Mouse (Mus musculus): ENCODE data around the gene Mta1.

The Mta1 gene

DNA sequence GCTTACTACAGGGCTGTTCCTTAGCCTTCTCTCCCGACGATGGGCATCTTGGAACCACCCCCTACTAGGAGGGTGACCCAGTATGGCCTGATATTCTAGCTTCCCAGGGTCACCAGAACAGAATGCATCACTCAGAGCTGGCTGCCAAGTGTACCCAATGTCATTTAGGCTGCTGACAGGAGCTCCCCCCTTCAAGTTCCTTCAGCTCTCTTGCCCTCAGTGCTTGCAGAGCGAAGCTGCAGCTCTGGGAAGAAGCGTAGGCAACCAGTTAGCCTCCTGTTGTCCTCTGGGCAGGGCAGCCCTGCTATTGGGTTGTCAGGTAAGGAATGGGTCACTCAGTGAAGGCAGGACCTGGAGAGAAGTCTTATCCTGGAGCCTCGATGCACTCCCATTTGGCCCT lies 86.9 kb downstream of the Mta1 start:
- in situ Hi-C loops (cut with MseI, MboI), result loop anchor here in 1 of 2 experiments (5.0 kb wide), 1 partner anchor 38 kb away; the partner anchor contains the start of gene Crip1

DNA sequence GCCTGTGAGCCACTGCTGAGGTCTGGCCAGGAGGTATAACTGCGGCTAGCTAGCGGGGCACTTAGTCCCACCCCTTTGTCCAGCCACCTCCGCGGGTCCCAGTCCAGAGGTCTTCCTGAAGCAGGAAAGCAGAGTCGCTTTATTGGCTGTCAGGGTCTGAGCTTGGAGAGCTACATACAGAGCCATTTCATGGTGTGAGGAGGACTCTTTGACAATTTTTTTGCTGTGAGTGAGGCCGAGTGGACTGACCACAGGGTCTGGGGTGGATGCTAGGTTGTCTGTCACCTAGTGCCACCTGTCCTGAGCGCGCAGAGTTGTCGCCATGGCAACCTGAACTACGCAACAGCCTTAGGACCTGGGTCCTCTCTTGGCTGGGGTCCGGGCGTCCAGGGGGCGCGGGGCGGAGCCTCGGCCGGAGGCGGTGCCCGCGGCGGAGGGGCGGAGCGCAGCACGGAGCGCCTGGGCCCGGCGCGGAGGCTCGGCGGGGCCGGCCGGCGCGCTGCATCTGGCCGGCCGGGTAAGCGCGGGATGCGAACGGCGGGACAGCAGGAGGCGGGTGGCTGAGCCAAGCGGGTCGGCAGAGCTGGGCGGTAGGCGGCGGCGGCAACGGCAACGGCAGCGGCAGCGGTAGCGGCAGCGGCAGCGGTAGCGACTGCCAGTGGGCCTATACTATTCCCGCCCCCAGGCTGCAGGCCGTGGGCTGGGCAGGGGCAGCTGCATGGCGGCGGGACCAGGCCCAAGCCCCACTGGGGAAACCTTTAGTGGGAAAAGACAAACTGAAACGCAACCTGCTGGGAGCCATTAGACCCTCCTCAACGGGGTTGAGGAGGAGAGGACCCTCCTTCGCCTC lies 87.6 kb downstream of the Mta1 start, which contains the start of gene Tmem121:
Tmem121 (plus strand) TSS at position 489 of the 850 bp plus-strand sequence.
- in situ Hi-C loops (cut with MseI, MboI), result loop anchor here in 1 of 2 experiments (5.0 kb wide), 1 partner anchor 38 kb away; the partner anchor contains the start of gene Crip1

- in situ Hi-C loops (cut with MseI, MboI), result loop anchor here in 1 of 2 experiments (5.0 kb wide), 1 partner anchor 39 kb away; the partner anchor contains the start of gene Crip1
These were observed 88.4 kb downstream of the Mta1 start for GRCm38 (mm10) chr12:113186326-113187010.

Data from mouse trophoblast stem cell (cell line).